Mouse (Mus musculus) small intestine, adult 10 weeks (tissue): Measurements from ENCODE around the gene Kdelr1. TPM values are rescaled to one million over a fixed set of nuclear protein-coding genes. Genes with fewer than 3 reads are reported as not detected.

Experiments
- polyA plus RNA-seq: library from polyadenylated mRNA; stranded (reverse); fragments of 350-450 nt; fragmentation: Illumina TruSeq; extraction: RNeasy Lipid Tissue Mini Kit (QIAGEN cat#74804); gene quantifications from one replicate; pipeline ENCODE4 v1.2.3, GENCODE M21; 2014; ENCODE audit warnings: low replicate concordance

Kdelr1 gene
- 87.2 TPM for polyA plus RNA-seq

DNA sequence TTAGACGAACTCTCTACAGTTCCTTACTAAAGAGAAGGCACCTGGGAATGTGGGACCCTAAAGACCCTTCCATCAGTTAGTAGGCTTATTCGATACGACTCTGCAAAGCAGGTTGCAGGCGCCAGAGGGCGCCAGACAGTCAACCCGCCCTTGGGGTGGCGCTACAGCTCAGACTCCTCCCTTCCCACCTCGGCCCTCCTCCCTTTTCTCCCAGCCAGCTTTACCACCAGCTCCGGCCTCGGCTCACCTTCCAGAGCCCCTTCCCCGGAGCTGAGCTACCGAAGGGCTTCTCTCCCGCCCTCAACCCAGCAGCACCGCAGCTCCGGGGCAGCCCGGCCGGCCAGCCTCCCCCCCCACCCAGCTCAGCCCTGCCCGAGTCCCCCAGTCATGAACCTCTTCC is at the start of gene Kdelr1:
TSS of gene Kdelr1 (plus strand) at position 149 of the 400 bp plus-strand sequence.

DNA sequence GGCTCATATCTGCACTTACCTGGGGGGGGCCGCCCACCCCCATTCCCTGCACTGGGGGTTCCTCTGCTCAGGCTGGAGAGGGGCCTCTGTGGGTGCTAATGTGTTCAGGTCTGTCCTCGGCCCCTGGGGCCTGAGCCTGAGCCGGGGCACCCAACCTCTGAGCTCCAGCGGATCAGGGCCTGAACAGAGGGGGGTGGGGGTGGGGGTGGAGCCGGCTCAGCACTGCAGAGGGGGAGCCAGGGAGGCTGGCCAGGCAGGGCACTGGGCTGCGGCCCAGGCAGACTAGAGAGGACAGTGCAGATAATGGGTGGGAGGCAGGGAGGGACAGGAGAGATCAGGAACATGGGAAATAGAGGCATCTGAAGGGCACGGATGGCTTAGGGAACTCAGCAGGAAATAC is 48.0 kb upstream of the Kdelr1 start, which contains the start of gene Kcnj14:
TSS of gene Kcnj14 (minus strand) at position 185 of the 400 bp plus-strand sequence.

DNA sequence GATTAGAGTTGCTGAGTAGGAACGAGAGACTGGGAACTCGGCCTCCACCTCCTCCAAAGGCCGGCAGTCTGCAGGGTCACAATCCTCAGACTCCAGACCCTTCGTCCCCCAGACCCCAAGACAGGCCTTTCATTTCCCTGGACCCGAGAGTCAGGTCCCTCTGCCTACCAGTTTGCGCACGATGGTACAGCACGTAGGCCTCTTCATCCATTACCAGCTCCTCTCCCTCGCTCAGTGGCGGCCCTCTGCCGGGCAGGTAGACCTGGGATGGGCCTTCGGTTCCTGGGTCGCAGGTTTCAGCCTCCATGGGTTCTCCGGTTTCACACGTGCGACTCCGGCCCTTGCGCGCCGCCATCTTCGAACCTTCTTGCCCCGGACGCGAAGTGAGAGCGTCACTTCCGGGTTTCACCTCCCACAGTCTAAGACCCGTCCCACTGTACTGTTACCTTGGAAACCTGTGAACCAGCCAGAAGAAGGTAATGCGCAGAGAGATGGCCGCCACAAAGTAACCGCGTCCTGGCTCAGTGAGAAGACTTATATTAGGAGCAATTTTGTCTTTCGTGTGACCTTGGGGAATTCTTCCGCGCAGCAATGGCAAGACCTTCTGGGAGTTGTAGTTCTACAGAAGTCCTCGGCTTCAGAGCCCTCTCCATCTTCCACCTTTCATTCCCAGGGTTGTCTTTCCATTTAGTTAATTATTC is 42.0 kb upstream of the Kdelr1 start, which contains the start of gene Grwd1:
TSS of gene Grwd1 (minus strand) at position 518 of the 701 bp plus-strand sequence.

DNA sequence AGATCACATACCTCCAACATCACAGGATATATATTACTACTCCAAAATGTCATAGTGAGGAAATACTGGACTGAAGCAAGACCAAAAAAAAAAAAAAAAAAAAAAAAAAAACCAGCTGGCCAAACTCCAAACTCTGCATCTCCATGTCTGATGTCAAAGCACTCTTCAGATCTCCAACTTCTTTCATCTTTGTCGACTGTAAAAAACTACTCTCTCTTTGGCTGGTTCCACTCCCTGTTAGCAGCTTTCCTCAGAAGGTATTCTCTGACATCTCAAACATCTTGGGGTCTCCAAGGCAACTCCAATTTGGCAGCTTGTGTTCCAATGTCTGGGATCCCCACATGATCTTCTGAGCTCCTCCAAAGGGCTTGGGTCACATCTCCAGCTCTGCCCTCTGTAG is 5.7 kb downstream of the Kdelr1 start, which contains the start of gene Grin2d:
TSS of gene Grin2d (minus strand) at position 101 of the 400 bp plus-strand sequence.

DNA sequence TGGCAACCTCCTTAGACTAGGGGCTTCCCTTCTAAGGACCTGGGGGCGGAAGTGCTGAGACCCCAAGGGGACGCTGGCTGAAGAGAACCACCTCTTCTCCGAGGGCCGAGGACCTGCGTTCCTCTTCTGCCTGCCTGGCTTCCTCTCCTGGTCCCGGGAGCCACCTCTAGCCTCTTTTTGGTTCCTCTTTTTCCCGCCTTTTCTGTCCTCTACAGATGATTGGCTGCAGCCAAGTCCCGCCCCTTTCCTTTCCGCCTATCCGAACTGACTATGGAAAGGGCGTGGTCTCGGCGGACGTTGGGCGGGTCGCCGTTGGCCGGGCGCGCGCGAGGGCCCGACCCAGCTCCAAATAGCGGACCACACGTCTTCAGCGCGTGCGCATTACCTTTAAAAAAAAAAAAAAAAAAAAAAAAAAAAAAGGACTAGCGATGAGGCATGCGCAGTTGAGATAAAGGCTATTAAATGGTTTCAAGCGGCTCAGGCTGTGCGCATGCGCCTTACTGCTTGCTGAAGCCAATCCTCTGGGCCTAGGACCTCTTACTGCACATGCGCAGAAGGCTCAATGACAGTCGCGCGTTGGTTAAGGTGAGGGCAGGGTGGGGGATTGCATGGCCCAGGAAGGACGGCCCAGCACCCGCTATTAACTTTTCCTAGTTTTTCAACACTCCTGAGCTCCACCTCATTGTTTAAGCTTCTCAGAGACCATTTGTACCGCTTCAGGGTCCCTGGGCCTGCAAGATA is 24.1 kb downstream of the Kdelr1 start, which contains the start of the genes Syngr4 and Tmem143:
TSS of gene Syngr4 (minus strand) at position 198 of the 741 bp plus-strand sequence.
TSS of gene Tmem143 (plus strand) at position 425 of the 741 bp plus-strand sequence.

DNA sequence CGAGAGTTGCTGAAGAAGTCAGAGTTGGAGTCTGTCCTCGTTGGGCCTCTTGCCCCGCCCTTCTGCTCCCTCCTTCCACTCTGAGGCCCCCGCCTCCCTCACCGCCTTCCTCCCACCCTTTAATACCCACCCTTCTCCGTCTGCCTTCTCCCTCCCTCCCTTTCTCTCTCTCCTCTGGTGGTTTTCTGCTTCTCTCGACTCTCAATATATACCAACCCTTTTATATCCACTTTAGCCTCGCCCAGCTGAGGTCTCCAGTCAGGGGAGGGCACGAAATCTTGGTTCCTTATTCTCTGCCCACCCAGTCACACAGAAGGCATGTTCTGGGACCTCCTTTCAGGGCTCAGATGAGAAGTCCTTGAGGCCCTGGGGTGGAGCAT is 48.7 kb downstream of the Kdelr1 start, which contains the start of gene Emp3:
TSS of gene Emp3 (minus strand) at position 163 of the 380 bp plus-strand sequence.

DNA sequence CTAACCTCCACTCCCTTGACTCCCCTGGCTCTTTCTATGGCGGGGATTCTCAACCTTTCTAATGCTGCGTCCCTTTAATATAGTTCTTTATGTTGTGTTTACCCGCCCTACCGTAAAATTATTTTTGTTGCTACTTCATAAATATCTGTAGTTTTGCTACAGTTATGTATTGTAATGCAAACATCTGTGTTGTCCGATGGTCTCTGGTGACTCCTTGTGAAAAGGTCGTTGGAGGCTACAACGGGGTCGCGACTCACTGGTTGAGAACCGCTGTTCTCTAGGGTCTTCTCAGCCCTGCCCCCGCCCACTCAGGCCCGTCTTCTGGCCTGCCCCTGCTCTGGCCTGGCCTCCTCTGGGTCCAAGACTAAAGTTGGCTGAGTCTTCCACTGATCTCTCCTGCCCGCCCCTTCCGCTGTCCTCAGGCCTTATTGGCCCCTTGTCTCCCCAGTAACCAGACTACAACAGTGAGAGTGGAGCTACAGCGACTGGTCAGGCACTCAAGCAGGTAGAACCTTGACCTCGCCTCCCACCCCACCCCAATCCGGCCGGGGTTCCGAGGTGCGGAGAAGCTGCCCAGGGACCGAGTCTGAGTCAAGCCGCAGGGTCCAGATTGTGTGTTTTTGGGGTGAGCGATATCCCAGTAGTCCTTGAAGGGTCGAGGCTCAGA is 51.3 kb downstream of the Kdelr1 start, which contains the start of gene Ccdc114:
TSS of gene Ccdc114 (plus strand) at position 311 of the 667 bp plus-strand sequence.

Other genes starting within 250 kb of the Kdelr1 start
- not detected for gene Rasip1, start 245.3 kb upstream of the Kdelr1 start, polyA plus RNA-seq
- gene Mamstr, start 232.8 kb upstream of the Kdelr1 start, polyA plus RNA-seq: not detected
- 0.22 TPM for gene Fut2, start 206.4 kb upstream of the Kdelr1 start, polyA plus RNA-seq
- not detected for gene Ntn5, start 188.8 kb upstream of the Kdelr1 start, polyA plus RNA-seq
- not detected for gene Sec1, start 178.4 kb upstream of the Kdelr1 start, polyA plus RNA-seq
- gene Car11, start 172.9 kb upstream of the Kdelr1 start, polyA plus RNA-seq: not detected
- 3.8 TPM for gene Dbp, start 167.7 kb upstream of the Kdelr1 start, polyA plus RNA-seq
- 1.6 TPM for gene Rpl18, start 157.3 kb upstream of the Kdelr1 start, polyA plus RNA-seq
- gene Sphk2, start 154.8 kb upstream of the Kdelr1 start, polyA plus RNA-seq: 1.3 TPM
- gene Fam83e, start 151.6 kb upstream of the Kdelr1 start, polyA plus RNA-seq: 3.8 TPM
- not detected for gene Spaca4, start 147.0 kb upstream of the Kdelr1 start, polyA plus RNA-seq
- gene Lmtk3, start 89.0 kb upstream of the Kdelr1 start, polyA plus RNA-seq: not detected
- 5.5 TPM for gene Sult2b1, start 88.1 kb upstream of the Kdelr1 start, polyA plus RNA-seq
- gene Cyth2, start 58.2 kb upstream of the Kdelr1 start, polyA plus RNA-seq: 10.0 TPM
- gene Kcnj14, start 48.0 kb upstream of the Kdelr1 start, polyA plus RNA-seq: not detected
- not detected for gene Grwd1, start 41.8 kb upstream of the Kdelr1 start, polyA plus RNA-seq
- gene Grin2d, start 5.6 kb downstream of the Kdelr1 start, polyA plus RNA-seq: not detected
- gene Syngr4, start 23.9 kb downstream of the Kdelr1 start, polyA plus RNA-seq: not detected
- 0.22 TPM for gene Tmem143, start 24.2 kb downstream of the Kdelr1 start, polyA plus RNA-seq
- not detected for gene Emp3, start 48.6 kb downstream of the Kdelr1 start, polyA plus RNA-seq
- gene Ccdc114, start 51.3 kb downstream of the Kdelr1 start, polyA plus RNA-seq: 2.7 TPM
- gene Abcc6, start 157.5 kb downstream of the Kdelr1 start, polyA plus RNA-seq: 0.37 TPM
- 4.3 TPM for gene Nomo1, start 160.9 kb downstream of the Kdelr1 start, polyA plus RNA-seq
- not detected for gene Kcnj11, start 228.0 kb downstream of the Kdelr1 start, polyA plus RNA-seq